Mouse (Mus musculus) CH12.LX (cell line): ENCODE measurements around the gene Gm6588. TPM values are rescaled to one million over a fixed set of nuclear protein-coding genes. Genes with fewer than 3 reads are reported as not detected.

Source experiments
- DNase-seq: peaks from one replicate; pipeline ENCODE4 v3.0.0-alpha.2; 2013; ENCODE audit errors: extremely low read depth
- H3K27ac ChIP-seq: 2 replicates; pipeline ENCODE4 v1.5.1; 2012; ENCODE audit warnings: low read depth, mild to moderate bottlenecking, control low read depth, moderate library complexity; ENCODE audit not compliant: insufficient read depth
- H3K27me3 ChIP-seq: replicated peaks from 2 replicates; pipeline ENCODE3; 2012; ENCODE audit warnings: inconsistent platforms
- H3K36me3 ChIP-seq, 2 experiments: replicated peaks in 1 of 2; 2 replicates each; pipeline versions ENCODE3 to v1.6.1; 2012; ENCODE audit warnings: inconsistent platforms in 1 of 2, low read length in 1 of 2, mild to moderate bottlenecking in 1 of 2, mixed read lengths in 1 of 2, moderate library complexity in 1 of 2; ENCODE audit not compliant: control insufficient read depth in 1 of 2, insufficient read depth in 1 of 2
- H3K4me1 ChIP-seq, 2 experiments: 2 replicates each; pipeline ENCODE4 v1.6.1; 2012; ENCODE audit warnings: inconsistent platforms in 1 of 2, moderate library complexity in 1 of 2; ENCODE audit not compliant: insufficient read depth in 2 of 2, control insufficient read depth in 1 of 2
- H3K4me2 ChIP-seq: 2 replicates; pipeline ENCODE4 v1.6.1; 2012; ENCODE audit warnings: low read depth, mild to moderate bottlenecking, control low read depth; ENCODE audit not compliant: poor library complexity, insufficient read depth, severe bottlenecking
- H3K4me3 ChIP-seq, 3 experiments: fragments of 150-350 bp in 1 of 3; sonication (generic) in 1 of 3; replicated peaks in 1 of 3; 2 replicates each; pipeline versions ENCODE3 to v1.5.1; 2011 to 2012; ENCODE audit warnings: low read depth in 2 of 3, low read length in 2 of 3, mild to moderate bottlenecking in 2 of 3, moderate library complexity in 2 of 3, control low read depth in 1 of 3, improper control_type of control experiment in 1 of 3, inconsistent platforms in 1 of 3, mixed read lengths in 1 of 3; ENCODE audit not compliant: poor library complexity in 1 of 3
- H3K79me2 ChIP-seq: replicated peaks from 2 replicates; pipeline ENCODE4 v1.6.1; 2012; ENCODE audit warnings: mild to moderate bottlenecking, moderate library complexity; ENCODE audit not compliant: control insufficient read depth, poor library complexity, insufficient read depth, severe bottlenecking; ENCODE audit errors: extremely low read depth
- H3K9ac ChIP-seq: 2 replicates; pipeline ENCODE4 v1.6.1; 2012; ENCODE audit warnings: low read depth, mild to moderate bottlenecking, control low read depth, moderate library complexity; ENCODE audit not compliant: insufficient read depth
- H3K9me3 ChIP-seq: replicated peaks from 2 replicates; pipeline ENCODE3; 2012; ENCODE audit warnings: low read length, inconsistent platforms, mixed read lengths
- BHLHE40 ChIP-seq: IDR thresholded peaks from 2 replicates; pipeline ENCODE4 v1.6.1; 2011; ENCODE audit warnings: mild to moderate bottlenecking, low read depth, low read length, improper control_type of control experiment
- CHD1 ChIP-seq: IDR thresholded peaks from 2 replicates; pipeline ENCODE4 v1.6.1; 2012; ENCODE audit warnings: low read depth, low read length, improper control_type of control experiment, inconsistent platforms
- CHD2 ChIP-seq: IDR thresholded peaks from 2 replicates; pipeline ENCODE4 v1.6.1; 2011; ENCODE audit warnings: low read length, improper control_type of control experiment
- CTCF ChIP-seq, 2 experiments: IDR thresholded peaks in 1 of 2; conservative IDR thresholded peaks in 1 of 2; 2 replicates each; pipeline ENCODE4 v1.5.1; 2011 to 2012; ENCODE audit warnings: low read depth in 2 of 2, low read length in 2 of 2, improper control_type of control experiment in 1 of 2, inconsistent platforms in 1 of 2, mild to moderate bottlenecking in 1 of 2, moderate library complexity in 1 of 2
- E2F4 ChIP-seq: IDR thresholded peaks from 2 replicates; pipeline ENCODE4 v1.6.1; 2011; ENCODE audit warnings: low read depth, low read length, improper control_type of control experiment; ENCODE audit not compliant: insufficient replicate concordance
- HCFC1 ChIP-seq: IDR thresholded peaks from 2 replicates; pipeline ENCODE4 v1.6.1; 2012; ENCODE audit warnings: low read depth, mild to moderate bottlenecking, inconsistent platforms, low read length, improper control_type of control experiment
- IRF4 ChIP-seq: IDR thresholded peaks from 2 replicates; pipeline ENCODE4 v1.6.1; 2014; ENCODE audit warnings: low read depth, mild to moderate bottlenecking, inconsistent platforms, low read length, improper control_type of control experiment
- JUN ChIP-seq: IDR thresholded peaks from 2 replicates; pipeline ENCODE4 v1.6.1; 2011; ENCODE audit warnings: low read depth, mild to moderate bottlenecking, low read length, improper control_type of control experiment, moderate library complexity; ENCODE audit not compliant: insufficient read depth
- JUND ChIP-seq: conservative IDR thresholded peaks from 2 replicates; pipeline ENCODE4 v1.6.1; 2011; ENCODE audit warnings: low read depth, low read length, improper control_type of control experiment
- KAT2A ChIP-seq: IDR thresholded peaks from 2 replicates; pipeline ENCODE4 v1.6.1; 2012; ENCODE audit warnings: low read length, improper control_type of control experiment, inconsistent platforms; ENCODE audit not compliant: insufficient replicate concordance
- MAFK ChIP-seq: IDR thresholded peaks from 2 replicates; pipeline ENCODE4 v1.6.1; 2011; ENCODE audit warnings: low read length, improper control_type of control experiment; ENCODE audit not compliant: insufficient replicate concordance
- MAX ChIP-seq: IDR thresholded peaks from 2 replicates; pipeline ENCODE4 v1.6.1; 2011; ENCODE audit warnings: low read length, improper control_type of control experiment
- MAZ ChIP-seq: IDR thresholded peaks from 2 replicates; pipeline ENCODE4 v1.6.1; 2012; ENCODE audit warnings: low read depth, mild to moderate bottlenecking, inconsistent platforms, low read length, improper control_type of control experiment, moderate library complexity
- MXI1 ChIP-seq: IDR thresholded peaks from 2 replicates; pipeline ENCODE4 v1.6.1; 2011; ENCODE audit warnings: mild to moderate bottlenecking, low read depth, low read length, improper control_type of control experiment
- MYC ChIP-seq: IDR thresholded peaks from 2 replicates; pipeline ENCODE4 v1.6.1; 2011; ENCODE audit warnings: low read depth, mild to moderate bottlenecking, improper control_type of control experiment, low read length
- POLR2A ChIP-seq: IDR thresholded peaks from 2 replicates; pipeline ENCODE4 v1.6.1; 2011; ENCODE audit warnings: low read depth, mild to moderate bottlenecking, improper control_type of control experiment, low read length
- SMC3 ChIP-seq: IDR thresholded peaks from 2 replicates; pipeline ENCODE4 v1.6.1; 2011; ENCODE audit warnings: low read depth, low read length, improper control_type of control experiment
- TBP ChIP-seq: conservative IDR thresholded peaks from 2 replicates; pipeline ENCODE4 v1.6.1; 2011; ENCODE audit warnings: low read depth, low read length, improper control_type of control experiment
- TCF12 ChIP-seq: IDR thresholded peaks from 2 replicates; pipeline ENCODE4 v1.6.1; 2014; ENCODE audit warnings: low read depth, mild to moderate bottlenecking, inconsistent platforms, low read length, improper control_type of control experiment
- USF1 ChIP-seq: IDR thresholded peaks from 2 replicates; pipeline ENCODE4 v1.6.1; 2014; ENCODE audit warnings: low read depth, mild to moderate bottlenecking, inconsistent platforms, low read length, improper control_type of control experiment
- USF2 ChIP-seq: conservative IDR thresholded peaks from 2 replicates; pipeline ENCODE4 v1.6.1; 2011; ENCODE audit warnings: low read depth, low read length, improper control_type of control experiment
- ZC3H11A ChIP-seq: IDR thresholded peaks from 2 replicates; pipeline ENCODE4 v1.6.1; 2012; ENCODE audit warnings: low read depth, mild to moderate bottlenecking, inconsistent platforms, low read length, improper control_type of control experiment
- ZKSCAN1 ChIP-seq: IDR thresholded peaks from 2 replicates; pipeline ENCODE4 v1.6.1; 2012; ENCODE audit warnings: low read depth, inconsistent platforms, low read length, improper control_type of control experiment, borderline replicate concordance
- ZMIZ1 ChIP-seq: IDR thresholded peaks from 2 replicates; pipeline ENCODE4 v1.6.1; 2012; ENCODE audit warnings: low read depth, mild to moderate bottlenecking, inconsistent platforms, low read length, improper control_type of control experiment
- dilution Hi-C: fragments of 300-500 bp; cut with MboI; formaldehyde crosslinking; loops from 2 replicates; pipeline ENCODE4 v1.14.3; 2020; ENCODE audit warnings: low sequenced_read_pairs; ENCODE audit not compliant: extremely low pct_unique_long_range_greater_than_20kb, extremely low pct_ligation_motif_present
- in situ Hi-C: fragments of 300-500 bp; cut with MboI; formaldehyde crosslinking; loops from 3 replicates; pipeline ENCODE4 v1.14.3; 2019; ENCODE audit warnings: low sequenced_read_pairs, low pct_ligation_motif_present, low pct_unique_long_range_greater_than_20kb, mixed read lengths
- polyA plus RNA-seq: library from polyadenylated mRNA; unstranded; fragments of >175 nt; gene quantifications from 2 replicates; pipeline ENCODE4 v1.2.1, GENCODE M21; 2012; ENCODE audit warnings: low read depth; ENCODE audit not compliant: insufficient read length
- total RNA-seq, 2 experiments: library from RNA; depleted of rRNA; stranded (reverse); fragments of 300-350 nt in 1 of 2; fragments of >200 nt in 1 of 2; gene quantifications; 2 replicates each; pipeline ENCODE4 v1.2.3; 2012 to 2014

The Gm6588 gene
- total and polyA plus RNA-seq, 3 experiments, result not detected

- Histone ChIP-seq H3K4me2 (no peak overlapping the region), H3K4me1 (no peaks in the 10 kb centered on the region), H3K9ac (no peak overlapping the region), H3K79me2 (no peaks in the 10 kb centered on the region), H3K27ac (no peak overlapping the region), H3K27me3 (peaks cover 41% of the 10 kb centered on the region), H3K36me3 (no peaks in the 10 kb centered on the region), H3K9me3 (no peaks in the 10 kb centered on the region), H3K4me3 (no peak overlapping the region)
- no peak for DNase-seq
- in situ Hi-C loops (no loop called here), dilution Hi-C loops (no loop called here)
- TF ChIP-seq MAFK (no peak), POLR2A (no peak), MAX (no peak), TBP (no peak), MXI1 (no peak), IRF4 (no peak), HCFC1 (no peak), KAT2A (no peak), CHD1 (no peak), JUND (no peak), ZMIZ1 (no peak), ZC3H11A (no peak), JUN (no peak), ZKSCAN1 (no peak), MAZ (no peak), CTCF (conservative IDR thresholded peaks at IDR 0.05 in 1 of 2, IDR thresholded peaks at IDR 0.05 in 1 of 2; ENCODE audit: low read depth in 2 of 2, low read length in 2 of 2) (no peak), USF1 (no peak), BHLHE40 (no peak)
These were observed 29.7 kb upstream of the Gm6588 start for GRCm38 (mm10) chr5:112419535-112419934.

- no peak for DNase-seq
- in situ Hi-C loops (loop anchor here (10.0 kb wide), 2 partner anchors 182 to 212 kb away; no protein-coding TSS in a partner anchor), dilution Hi-C loops (no loop called here)
- Histone ChIP-seq H3K79me2 (no peaks in the 10 kb centered on the region), H3K4me2 (no peak overlapping the region), H3K9me3 (no peaks in the 10 kb centered on the region), H3K27ac (no peak overlapping the region), H3K9ac (no peak overlapping the region), H3K4me1 (no peaks in the 10 kb centered on the region), H3K4me3 (no peak overlapping the region), H3K27me3 (peaks cover 67% of the 10 kb centered on the region), H3K36me3 (no peaks in the 10 kb centered on the region)
- TF ChIP-seq USF1 (no peak), USF2 (no peak), BHLHE40 (no peak), CHD1 (no peak), JUND (no peak), SMC3 (no peak), MYC (no peak), IRF4 (no peak), MXI1 (no peak), HCFC1 (no peak), POLR2A (no peak), CHD2 (no peak), MAZ (no peak), ZKSCAN1 (no peak), CTCF (conservative IDR thresholded peaks at IDR 0.05 in 1 of 2, IDR thresholded peaks at IDR 0.05 in 1 of 2; ENCODE audit: low read depth in 2 of 2, low read length in 2 of 2) (no peak), TCF12 (no peak), ZC3H11A (no peak), E2F4 (no peak), TBP (no peak)
These were observed 22.6 kb upstream of the Gm6588 start for GRCm38 (mm10) chr5:112426635-112427034.
